Mouse (Mus musculus) forebrain, embryonic 14.5 days (tissue): ENCODE results near the gene Pcca. TPM values are rescaled to one million over a fixed set of nuclear protein-coding genes. Genes with fewer than 3 reads are reported as not detected.
A peak's percentile ranks its signal among the peaks of the same experiment; 100 is the strongest.

Experiments used
- ATAC-seq: fragments of 200-750 bp; cut with Nextera tagmentation; 2 replicates; pipeline ENCODE4 v1.8.0; 2017; ENCODE audit warnings: mild to moderate bottlenecking, moderate library complexity
- DNase-seq: peaks from one replicate; pipeline ENCODE4 v3.0.0-alpha.2; 2015; ENCODE audit warnings: low spot score
- H3K27ac ChIP-seq: fragments of 300-500 bp; sonication (generic); 2 replicates; pipeline ENCODE4 v1.5.1; 2014; ENCODE audit warnings: low read depth, mild to moderate bottlenecking, control low read depth, low read length, moderate library complexity
- H3K27me3 ChIP-seq: fragments of 300-500 bp; sonication (generic); replicated peaks from 2 replicates; pipeline ENCODE4 v1.6.1; 2014; ENCODE audit warnings: low read length, control low read depth, mixed read lengths; ENCODE audit not compliant: control insufficient read depth, insufficient read depth
- H3K36me3 ChIP-seq: fragments of 300-500 bp; sonication (generic); 2 replicates; pipeline ENCODE4 v1.6.1; 2014; ENCODE audit warnings: low read length, control low read depth; ENCODE audit not compliant: control insufficient read depth, insufficient read depth
- H3K4me1 ChIP-seq: fragments of 300-500 bp; sonication (generic); 2 replicates; pipeline ENCODE4 v1.6.1; 2014; ENCODE audit warnings: antibody characterized with exemption, low read length, control low read depth; ENCODE audit not compliant: control insufficient read depth, insufficient read depth
- H3K4me2 ChIP-seq: fragments of 300-500 bp; sonication (generic); 2 replicates; pipeline ENCODE4 v1.6.1; 2014; ENCODE audit warnings: mild to moderate bottlenecking, control low read depth, low read length
- H3K4me3 ChIP-seq: fragments of 300-500 bp; sonication (generic); 2 replicates; pipeline ENCODE4 v1.5.1; 2014; ENCODE audit warnings: low read depth, low read length, control low read depth
- H3K9ac ChIP-seq: fragments of 300-500 bp; sonication (generic); 2 replicates; pipeline ENCODE4 v1.6.1; 2014; ENCODE audit warnings: mild to moderate bottlenecking, low read length, control low read depth, moderate library complexity
- H3K9me3 ChIP-seq: fragments of 300-500 bp; sonication (generic); replicated peaks from 2 replicates; pipeline ENCODE4 v1.6.1; 2016; ENCODE audit warnings: low read length, control low read depth, mixed read lengths; ENCODE audit not compliant: control insufficient read depth
- WGBS: fragments of 180-500 bp; shearing (Covaris S2); extraction: QIAGEN DNeasy Blood & Tissue Kit; methylation state at CpG from one replicate; pipeline ENCODE4 v1.1.7; 2014; 5-methylcytosine and 5-hydroxymethylcytosine counted together
- polyA plus RNA-seq: library from polyadenylated mRNA; unstranded; fragments of >200 nt; fragmentation: Nextera tagmentation; extraction: Ambion mirVana; gene quantifications from 2 replicates; pipeline ENCODE4 v1.2.1, GENCODE M21; 2014

Gene Pcca
- polyA plus RNA-seq, 1 experiment from 2014 or later: 25.0 TPM

DNA sequence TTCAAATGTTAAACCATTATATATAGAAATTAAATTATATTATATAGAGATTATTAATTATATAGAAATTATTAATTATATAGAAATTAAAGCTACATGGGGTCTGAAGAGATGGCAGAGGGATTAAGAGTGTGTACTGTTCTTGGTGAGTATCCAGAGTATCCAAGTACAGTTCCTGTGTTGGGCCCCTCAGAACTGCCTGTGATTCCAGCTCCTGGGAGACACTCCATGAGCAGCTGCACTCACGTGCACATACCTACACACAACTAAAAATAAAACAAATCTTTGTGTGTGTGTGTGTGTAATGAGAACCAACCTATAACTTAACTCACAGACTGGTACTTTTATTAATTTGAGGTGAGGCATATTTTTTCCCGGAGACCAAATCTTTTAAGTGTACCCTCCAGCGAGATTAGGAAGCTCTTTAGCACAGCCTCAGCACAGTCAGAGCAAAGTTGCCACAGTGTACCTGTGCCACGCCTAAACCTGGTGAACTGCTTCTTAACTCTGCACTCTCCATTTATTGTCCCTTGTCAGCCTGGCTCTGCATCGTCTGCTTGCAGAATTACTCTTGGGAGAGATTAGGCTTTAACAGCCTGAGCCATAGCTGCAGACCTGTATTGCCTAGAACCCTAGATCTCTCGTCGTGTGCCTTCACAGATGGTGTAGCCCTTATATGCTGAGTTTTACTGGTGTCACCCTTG lies 301.5 kb downstream of the Pcca start:
- H3K36me3 ChIP-seq: no peaks in the 10 kb centered on the region
- 72% methylated on average over 7 of the region's 7 CpGs for WGBS

DNA sequence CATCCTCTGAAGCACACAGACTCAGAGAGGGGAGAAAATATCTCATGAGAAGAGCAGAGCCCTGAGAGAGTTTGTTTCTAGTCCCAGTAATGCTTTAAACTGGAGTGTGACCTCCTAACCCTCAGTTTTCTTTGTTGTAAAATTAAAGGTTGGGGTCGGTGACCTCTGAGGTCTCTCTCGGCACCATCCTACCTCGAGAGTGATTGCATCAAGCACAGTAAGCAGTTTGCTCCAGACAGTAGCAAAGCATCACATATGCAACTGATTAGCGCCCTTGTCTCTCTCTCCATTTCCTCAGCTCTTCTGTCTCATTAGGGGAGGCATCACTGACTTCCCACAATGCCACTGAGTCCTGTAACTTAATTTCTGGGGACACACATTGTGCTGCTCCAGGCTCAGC lies 302.1 kb downstream of the Pcca start:
- WGBS: 47% methylated on average over 4 of the region's 4 CpGs
- no peak for DNase-seq
- Histone ChIP-seq H3K36me3 (no peaks in the 10 kb centered on the region), H3K4me1 (no peaks in the 10 kb centered on the region), H3K27ac (no peak overlapping the region), H3K9ac (no peak overlapping the region), H3K4me3 (no peak overlapping the region), H3K27me3 (no peaks in the 10 kb centered on the region), H3K4me2 (no peak overlapping the region), H3K9me3 (0 out of 2 replicates have a peak, but pooled peaks cover 2% of the 10 kb centered on the region)
- ATAC-seq: no peak

More for the DNA sequence above, 301.5 kb downstream of the Pcca start:
- DNase-seq: no peak
- no peak for ATAC-seq
- no peaks in the 10 kb centered on the region for H3K27me3 ChIP-seq
- H3K9me3 ChIP-seq: 0 out of 2 replicates have a peak, but pooled peaks cover 4% of the 10 kb centered on the region
- no peak overlapping the region for H3K4me3 ChIP-seq
- no peaks in the 10 kb centered on the region for H3K4me1 ChIP-seq
- no peak overlapping the region for H3K9ac ChIP-seq
- H3K27ac ChIP-seq: no peak overlapping the region
- H3K4me2 ChIP-seq: no peak overlapping the region

- Histone ChIP-seq H3K4me2 (no peak overlapping the region), H3K36me3 (no peaks in the 10 kb centered on the region), H3K9ac (no peak overlapping the region), H3K4me1 (no peaks in the 10 kb centered on the region), H3K27me3 (no peaks in the 10 kb centered on the region), H3K9me3 (no peaks in the 10 kb centered on the region), H3K4me3 (no peak overlapping the region), H3K27ac (no peak overlapping the region)
- WGBS: 79% methylated on average over 2 of the region's 2 CpGs
- DNase-seq: no peak
- no peak for ATAC-seq
Observed at GRCm38 (mm10) chr14:122837018-122837417, 302.9 kb downstream of the Pcca start.

DNA sequence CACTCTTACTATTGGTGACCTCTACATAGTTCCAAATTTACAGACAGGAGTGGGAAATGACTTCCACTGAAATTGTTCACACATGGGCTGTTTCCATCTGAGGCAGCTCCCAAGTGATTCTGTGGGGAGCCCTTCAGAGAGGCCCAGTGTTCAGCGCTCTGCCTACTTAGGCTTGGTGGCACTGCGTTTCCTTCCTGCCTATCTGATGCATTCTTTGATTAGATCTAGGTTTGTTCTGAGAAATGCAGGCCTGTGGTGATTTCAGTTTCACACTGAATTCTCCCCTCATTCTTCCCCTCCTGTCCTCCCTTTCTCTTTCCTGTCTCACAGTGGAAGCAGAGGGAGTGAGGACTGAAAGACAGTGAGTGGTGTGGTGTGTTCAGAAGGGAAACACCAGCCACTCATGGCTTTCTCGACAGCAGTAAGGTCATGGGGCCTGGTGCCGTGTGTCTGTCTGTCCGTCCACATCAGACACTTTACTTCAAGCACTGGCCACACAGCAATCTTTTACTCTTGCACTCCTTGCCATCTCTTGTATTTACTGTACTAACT lies 318.5 kb downstream of the Pcca start:
- WGBS: 91% methylated on average over 5 of the region's 5 CpGs
- H3K36me3 ChIP-seq: no peaks in the 10 kb centered on the region

DNA sequence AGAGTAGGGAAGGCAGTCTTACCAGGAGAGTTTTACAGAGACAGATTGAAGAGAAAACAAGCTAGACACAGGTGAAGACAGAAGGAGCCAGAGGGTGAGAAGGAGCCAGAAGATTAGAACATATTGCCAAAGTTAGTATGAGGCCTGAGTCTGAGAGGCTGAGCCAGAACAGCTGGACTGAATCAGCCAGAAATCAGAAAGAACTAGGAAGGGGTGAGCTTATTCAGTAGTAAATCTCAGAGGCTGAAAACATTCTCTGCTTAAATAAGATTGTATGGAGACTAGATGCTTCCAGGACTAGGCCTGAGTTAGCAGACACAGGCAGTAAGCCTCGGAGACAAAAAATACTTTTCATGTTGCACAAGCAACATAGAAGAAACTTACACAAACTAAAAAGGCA lies 325.7 kb downstream of the Pcca start:
- Histone ChIP-seq H3K4me2 (no peak overlapping the region), H3K36me3 (no peaks in the 10 kb centered on the region), H3K9ac (no peak overlapping the region), H3K4me3 (no peak overlapping the region), H3K4me1 (peaks cover 4% of the 10 kb centered on the region; the same call in 1 of the 2 replicates), H3K27ac (no peak overlapping the region), H3K27me3 (no peaks in the 10 kb centered on the region), H3K9me3 (no peaks in the 10 kb centered on the region)
- WGBS: 83% methylated on average over 1 of the region's 1 CpGs
- DNase-seq (no peak), ATAC-seq (no peak)

More for the DNA sequence above, 318.5 kb downstream of the Pcca start:
- Histone ChIP-seq H3K4me3 (no peak overlapping the region), H3K27me3 (no peaks in the 10 kb centered on the region), H3K4me1 (no peaks in the 10 kb centered on the region), H3K9me3 (no peaks in the 10 kb centered on the region), H3K9ac (no peak overlapping the region), H3K27ac (no peak overlapping the region), H3K4me2 (no peak overlapping the region)
- no peak for ATAC-seq
- DNase-seq: no peak

DNA sequence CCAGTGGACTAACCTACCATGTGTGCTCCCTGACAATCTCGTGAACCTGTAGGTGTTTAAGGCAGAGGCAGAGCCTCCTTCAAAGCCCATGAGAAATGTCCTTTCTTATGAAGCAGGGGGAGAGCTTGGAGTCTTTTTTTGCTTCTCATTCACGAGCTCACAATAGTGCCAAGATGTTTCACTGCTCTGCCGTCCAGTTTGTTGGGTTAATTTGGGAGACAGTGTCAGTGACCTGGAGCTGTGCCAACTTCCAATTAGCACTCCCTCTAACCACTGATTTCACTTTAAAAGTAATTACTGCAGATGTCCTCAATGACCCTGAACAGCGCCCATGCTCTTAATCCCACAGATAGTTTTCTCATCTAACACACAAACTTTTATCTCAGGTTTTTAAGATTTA lies 328.5 kb downstream of the Pcca start:
- Histone ChIP-seq H3K9ac (no peak overlapping the region), H3K9me3 (no peaks in the 10 kb centered on the region), H3K4me2 (no peak overlapping the region), H3K27ac (no peak overlapping the region), H3K4me1 (peaks cover 4% of the 10 kb centered on the region; the same call in 1 of the 2 replicates), H3K27me3 (peaks cover 4% of the 10 kb centered on the region; the same call in 1 of the 2 replicates), H3K4me3 (no peak overlapping the region), H3K36me3 (no peaks in the 10 kb centered on the region)
- peak; percentile 77 for DNase-seq
- 4% methylated on average over 4 of the region's 4 CpGs for WGBS
- peak; percentile 65 for ATAC-seq

DNA sequence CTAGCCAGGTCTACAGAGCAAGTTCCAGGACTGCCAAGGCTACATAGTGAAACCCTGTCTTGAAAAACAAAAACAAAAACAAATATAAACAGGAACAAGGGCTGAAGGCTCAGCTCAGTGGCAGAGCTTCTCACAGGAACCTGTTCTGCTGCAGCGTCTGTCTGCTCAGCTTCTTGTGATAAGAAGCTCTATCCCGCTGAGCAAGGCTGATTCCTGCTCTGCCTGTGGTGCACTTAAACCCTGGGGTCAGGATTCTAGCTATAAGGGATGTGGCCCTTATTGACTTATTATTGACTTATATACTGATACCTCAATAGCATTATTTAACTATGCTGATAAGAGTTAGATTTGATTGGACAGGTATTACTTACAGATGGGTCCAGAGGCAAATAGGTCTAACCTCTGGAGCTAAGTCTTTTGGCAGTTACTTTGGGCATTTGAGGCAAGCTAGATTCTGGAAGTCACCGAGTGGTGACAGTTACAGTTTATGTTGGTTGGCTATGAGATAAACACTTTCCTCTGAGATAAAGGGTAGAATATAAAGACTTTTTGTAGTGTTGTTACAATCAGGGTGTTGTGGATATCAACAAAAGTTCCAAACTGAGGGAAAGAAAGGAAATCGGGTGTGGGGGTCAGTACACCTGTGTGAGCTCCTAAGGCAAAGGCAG lies 331.5 kb downstream of the Pcca start:
- Histone ChIP-seq H3K9me3 (no peaks in the 10 kb centered on the region), H3K4me1 (peaks cover 12% of the 10 kb centered on the region; the same call in 1 of the 2 replicates), H3K9ac (no peak overlapping the region), H3K36me3 (no peaks in the 10 kb centered on the region), H3K4me2 (no peak overlapping the region), H3K27ac (no peak overlapping the region), H3K4me3 (no peak overlapping the region), H3K27me3 (peaks cover 4% of the 10 kb centered on the region; the same call in 1 of the 2 replicates)
- ATAC-seq: no peak
- DNase-seq: no peak
- WGBS: 86% methylated on average over 4 of the region's 4 CpGs

DNA sequence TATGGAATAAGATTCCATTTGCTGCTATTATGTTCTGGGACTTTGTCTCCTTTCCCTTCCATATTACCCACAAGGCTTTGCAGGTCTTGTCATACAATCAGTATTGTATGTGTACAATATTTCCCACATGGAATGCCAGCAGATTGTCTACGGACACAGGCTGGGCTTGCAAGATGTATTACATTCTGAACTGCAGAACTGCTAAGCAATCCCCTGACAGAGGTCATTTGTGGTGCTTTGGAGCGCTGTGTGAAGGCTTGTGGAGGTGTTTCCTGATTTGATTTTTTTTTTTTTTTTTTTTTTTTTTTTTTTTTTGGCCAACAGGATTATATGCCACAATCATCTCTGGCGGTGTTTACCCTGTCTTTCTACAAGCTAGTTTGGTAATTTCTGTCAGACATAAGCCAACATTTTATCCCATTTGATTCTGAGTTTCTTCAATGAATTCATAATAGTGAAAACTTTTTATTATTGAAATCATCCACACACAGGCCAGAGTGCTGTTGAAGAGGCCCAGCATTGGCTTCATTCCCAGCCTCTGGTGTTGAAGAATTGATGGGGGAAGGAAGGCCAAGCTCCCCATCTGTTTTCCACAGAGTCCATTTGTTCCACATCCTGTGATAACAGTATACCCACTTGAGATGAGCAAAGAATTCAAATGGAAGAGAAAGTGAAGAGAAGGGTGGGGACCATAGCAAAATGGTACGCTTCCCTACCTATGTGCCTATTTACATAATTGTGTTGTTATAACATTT lies 333.6 kb downstream of the Pcca start:
- 67% methylated on average over 4 of the region's 4 CpGs for WGBS
- Histone ChIP-seq H3K9ac (no peak overlapping the region), H3K4me3 (no peak overlapping the region), H3K9me3 (no peaks in the 10 kb centered on the region), H3K4me1 (peaks cover 16% of the 10 kb centered on the region; the same call in 1 of the 2 replicates), H3K4me2 (no peak overlapping the region), H3K36me3 (no peaks in the 10 kb centered on the region), H3K27me3 (peaks cover 4% of the 10 kb centered on the region; the same call in 1 of the 2 replicates), H3K27ac (no peak overlapping the region)
- ATAC-seq (0 out of 2 replicates have a peak, but pooled peaks have one; percentile 11), DNase-seq (peak; percentile 73)
